Mouse (Mus musculus) adrenal gland, postnatal 10 days (tissue): Measurements from ENCODE around the gene Abcb1b. TPM values are rescaled to one million over a fixed set of nuclear protein-coding genes. Genes with fewer than 3 reads are reported as not detected.

Experiments
- total RNA-seq, 2 experiments: library from RNA; stranded (reverse); gene quantifications; 2 replicates each; pipeline ENCODE4 v1.2.3; 2021

Gene Abcb1b
- total RNA-seq, 2 experiments from 2014 or later = 164 to 216 TPM

Other genes with a start within 250 kb of the Abcb1b start
- 1 to 10 TPM; 4.2 to 5.5 TPM for gene Rundc3b, start 175.2 kb upstream of the Abcb1b start, total RNA-seq
- gene Abcb1a, start 138.1 kb upstream of the Abcb1b start, total RNA-seq = 10 to 100 TPM in 1 of 2 experiments, 1 to 10 TPM in 1; 9.9 to 18.0 TPM
- gene Abcb4, start 95.6 kb downstream of the Abcb1b start, total RNA-seq = 10 to 100 TPM; 13.4 to 23.1 TPM
- 100 to 1,000 TPM in 1 of 2 experiments, 10 to 100 TPM in 1; 82.2 to 158 TPM for gene Crot, start 199.2 kb downstream of the Abcb1b start, total RNA-seq